9 mouse cellular contexts compared by ENCODE assay signal in genomic region chr11:40763395-40763794, GRCm38 (mm10). TPM values are rescaled to one million over a fixed set of nuclear protein-coding genes. Genes with fewer than 3 reads are reported as not detected.
A peak's percentile ranks its signal among the peaks of the same experiment; 100 is the strongest.
DNase-seq lines count a peak whose midpoint lies in the region; ATAC-seq and TF ChIP-seq lines count a peak whose summit lies in the region.
"Had no signal": no experiment of that assay in that cellular context is flagged by ENCODE, and none has a peak within 500 bp of the region (broad histone marks: within the 10 kb centered on the region; RNA-seq: fewer than 3 reads in every experiment).

No protein-coding gene starts in this region.

- TF ChIP-seq CTCF in G1E (IDR thresholded peaks at IDR 0.05; ENCODE audit: low read depth, low read length): peak; percentile 55

- H3K27me3 ChIP-seq in kidney, embryonic 15.5 days: no peaks in the 10 kb centered on the region
- peaks cover 7% of the 10 kb centered on the region; the same call in 1 of the 2 replicates for H3K27me3 ChIP-seq in G1E (ENCODE audit: insufficient read depth, low read length)
- H3K27me3 ChIP-seq in heart, embryonic 12.5 days (replicated peaks): no peaks in the 10 kb centered on the region
- H3K27me3 ChIP-seq: embryonic facial prominence, embryonic 15.5 days had no signal

- no peak overlapping the region for H3K9ac ChIP-seq in kidney, embryonic 15.5 days
- no peak overlapping the region for H3K9ac ChIP-seq in heart, embryonic 12.5 days
- H3K9ac ChIP-seq: embryonic facial prominence, embryonic 15.5 days had no signal

- H3K4me1 ChIP-seq in kidney, embryonic 15.5 days: no peaks in the 10 kb centered on the region
- H3K4me1 ChIP-seq in G1E (ENCODE audit: insufficient read depth, low read depth, low read length): no peaks in the 10 kb centered on the region
- H3K4me1 ChIP-seq in heart, embryonic 12.5 days (replicated peaks): no peaks in the 10 kb centered on the region
- H3K4me1 ChIP-seq: embryonic facial prominence, embryonic 15.5 days had no signal

- H3K9me3 ChIP-seq in kidney, embryonic 15.5 days (replicated peaks): no peaks in the 10 kb centered on the region
- H3K9me3 ChIP-seq in G1E (replicated peaks): no peaks in the 10 kb centered on the region
- no peaks in the 10 kb centered on the region for H3K9me3 ChIP-seq in heart, embryonic 12.5 days (replicated peaks)
- H3K9me3 ChIP-seq: embryonic facial prominence, embryonic 15.5 days had no signal

- H3K4me3 ChIP-seq in kidney, embryonic 15.5 days (replicated peaks): no peak overlapping the region
- H3K4me3 ChIP-seq in G1E (ENCODE audit: low read depth, low read length): no peak overlapping the region
- H3K4me3 ChIP-seq in heart, embryonic 12.5 days: no peak overlapping the region
- H3K4me3 ChIP-seq: embryonic facial prominence, embryonic 15.5 days had no signal

- no peak overlapping the region for H3K27ac ChIP-seq in kidney, embryonic 15.5 days
- H3K27ac ChIP-seq in heart, embryonic 12.5 days (ENCODE audit: poor library complexity, severe bottlenecking): no peak overlapping the region
- H3K27ac ChIP-seq: embryonic facial prominence, embryonic 15.5 days had no signal

- 25% methylated on average over 2 of the region's 2 CpGs for WGBS in kidney, embryonic 15.5 days
- 31% methylated on average over 2 of the region's 2 CpGs for WGBS in heart, embryonic 12.5 days

- H3K4me2 ChIP-seq in kidney, embryonic 15.5 days: no peak overlapping the region
- no peak overlapping the region for H3K4me2 ChIP-seq in heart, embryonic 12.5 days
- H3K4me2 ChIP-seq: embryonic facial prominence, embryonic 15.5 days had no signal

- ATAC-seq in kidney, embryonic 15.5 days (replicated peaks; ENCODE audit: low FRiP score): no peak
- peak; percentile 87 for ATAC-seq in G1E (ENCODE audit: extremely low read depth, insufficient number of reproducible peaks, low FRiP score, poor library complexity, severe bottlenecking)
- ATAC-seq in monocyte, adult 5-6 weeks (replicated peaks; ENCODE audit: insufficient number of reproducible peaks, low FRiP score, low TSS enrichment, poor library complexity, severe bottlenecking): peak; percentile 78; the same call in 1 of the 2 replicates
- ATAC-seq in heart, embryonic 12.5 days (ENCODE audit: insufficient number of reproducible peaks, low FRiP score): no peak

- H3K36me3 ChIP-seq in kidney, embryonic 15.5 days: no peaks in the 10 kb centered on the region
- no peaks in the 10 kb centered on the region for H3K36me3 ChIP-seq in G1E (replicated peaks)
- H3K36me3 ChIP-seq in heart, embryonic 12.5 days: no peaks in the 10 kb centered on the region
- H3K36me3 ChIP-seq: embryonic facial prominence, embryonic 15.5 days had no signal

- peak; percentile 21 for DNase-seq in kidney, postnatal 10 days
- DNase-seq in G1E (ENCODE audit: low spot score): peak; percentile 12
- peak; percentile 22 for DNase-seq in embryo, embryonic 11 days
- no peak for DNase-seq in left cerebral cortex, adult 8-10 months (ENCODE audit: low spot score in 2 of 2)
- DNase-seq in left cerebral cortex, postnatal 10 days (ENCODE audit: extremely low spot score in 1 of 2, low spot score in 2 of 2): no peak

- intact Hi-C loops in left cerebral cortex, postnatal 10 days (cut with DNase I): no loop called here

RNA-seq across cellular contexts. Expression of gene Ccng1, which starts 8.3 kb away (rescaled TPM):
- polyA plus RNA-seq in kidney, embryonic 15.5 days (2015; fragmentation: Nextera tagmentation; extraction: Ambion mirVana): 37.9 and 42.6 TPM in 2 replicates
- total RNA-seq in G1E (2014; fragmentation: Nextera tagmentation): 466 and 524 TPM in 2 replicates
- total RNA-seq in G1E (2017): 257 and 292 TPM in 2 replicates
- 59.6 and 68.9 TPM in 2 replicates for polyA plus RNA-seq in G1E (2012)
- 70.3 to 89.6 TPM (median 85.1 TPM) in 3 replicates for total RNA-seq in monocyte, adult 5-6 weeks (2017)
- 148 and 154 TPM in 2 replicates for polyA plus RNA-seq in heart, embryonic 12.5 days (2016; fragmentation: Nextera tagmentation; extraction: Ambion mirVana)
- total RNA-seq in left cerebral cortex, adult 8-10 months (2022): 10 to 100 TPM; 61.2 to 67.9 (median 66.6) TPM
- total RNA-seq in left cerebral cortex, postnatal 10 days (2021): 10 to 100 TPM; 46.5 to 46.9 TPM

RNA-seq across cellular contexts. Expression of gene Nudcd2, which starts 29.9 kb away (rescaled TPM):
- polyA plus RNA-seq in kidney, embryonic 15.5 days (2015; fragmentation: Nextera tagmentation; extraction: Ambion mirVana): 165 and 178 TPM in 2 replicates
- total RNA-seq in G1E (2014; fragmentation: Nextera tagmentation): 129 and 133 TPM in 2 replicates
- 183 and 211 TPM in 2 replicates for total RNA-seq in G1E (2017)
- 54.0 and 55.1 TPM in 2 replicates for polyA plus RNA-seq in G1E (2012)
- total RNA-seq in monocyte, adult 5-6 weeks (2017): 16.8 to 31.9 TPM (median 27.7 TPM) in 3 replicates
- 113 and 125 TPM in 2 replicates for polyA plus RNA-seq in heart, embryonic 12.5 days (2016; fragmentation: Nextera tagmentation; extraction: Ambion mirVana)
- total RNA-seq in left cerebral cortex, adult 8-10 months (2022): 10 to 100 TPM; 15.9 to 22.0 (median 18.8) TPM
- total RNA-seq in left cerebral cortex, postnatal 10 days (2021): 10 to 100 TPM; 18.3 to 23.7 TPM

RNA-seq across cellular contexts. Expression of gene Hmmr, which starts 30.2 kb away (rescaled TPM):
- 48.2 and 48.4 TPM in 2 replicates for polyA plus RNA-seq in kidney, embryonic 15.5 days (2015; fragmentation: Nextera tagmentation; extraction: Ambion mirVana)
- total RNA-seq in G1E (2014; fragmentation: Nextera tagmentation) (186 and 202 TPM in 2 replicates), G1E (2017) (79.4 and 99.2 TPM in 2 replicates)
- polyA plus RNA-seq in G1E (2012): 2.1 and 2.8 TPM in 2 replicates
- 0.58 to 1.9 TPM in 2 of 3 replicates, not detected in the other for total RNA-seq in monocyte, adult 5-6 weeks (2017)
- 56.7 and 61.9 TPM in 2 replicates for polyA plus RNA-seq in heart, embryonic 12.5 days (2016; fragmentation: Nextera tagmentation; extraction: Ambion mirVana)
- total RNA-seq in left cerebral cortex, adult 8-10 months (2022): under 1 TPM; 0.32 to 0.49 (median 0.42) TPM
- total RNA-seq in left cerebral cortex, postnatal 10 days (2021): 1 to 10 TPM; 2.5 TPM

Comparison
In these comparisons a context has a peak if more than half of its experiments do, and no peak if none do; other contexts are left out.
1. DNase-seq: peak in kidney, postnatal 10 days (single experiment), G1E (single experiment) and embryo, embryonic 11 days (single experiment); none in left cerebral cortex, adult 8-10 months (0 of 2) and left cerebral cortex, postnatal 10 days (0 of 2).
2. ATAC-seq: peak in G1E (single experiment) and monocyte, adult 5-6 weeks (single experiment); none in kidney, embryonic 15.5 days (single experiment) and heart, embryonic 12.5 days (single experiment).
3. RNA of gene Hmmr, which starts 30.2 kb away (total RNA-seq): 79.4 to 202 TPM in G1E; 2.5 TPM in left cerebral cortex, postnatal 10 days, 0.32 to 0.49 TPM in left cerebral cortex, adult 8-10 months and 0.58 to 1.9 TPM in monocyte, adult 5-6 weeks; every median in the first group is over 10 times any median in the second.